Mouse (Mus musculus): ENCODE results near the gene Btg2.
A peak's percentile ranks its signal among the peaks of the same experiment; 100 is the strongest.

Gene Btg2

GRCm38 (mm10) chr1:134078802-134079476, at the start of gene Btg2:
TSS of gene Btg2 (minus strand) at chr1:134079120.
- DNase-seq (ENCODE audit: low read depth, low spot score) = peak; percentile 97

- peak; percentile 30 for DNase-seq (ENCODE audit: low read depth, low spot score)
Observed at GRCm38 (mm10) chr1:134122195-134122594, 43.3 kb upstream of the Btg2 start.

GRCm38 (mm10) chr1:134120179-134120578, 41.3 kb upstream of the Btg2 start:
- DNase-seq (ENCODE audit: low read depth, low spot score) = peak; percentile 56

GRCm38 (mm10) chr1:134117110-134117509, 38.2 kb upstream of the Btg2 start:
- no peak for DNase-seq (ENCODE audit: low read depth, low spot score)

- no peak for DNase-seq (ENCODE audit: low read depth, low spot score)
Observed at GRCm38 (mm10) chr1:134115424-134115823, 36.5 kb upstream of the Btg2 start.

GRCm38 (mm10) chr1:134114730-134115129, 35.8 kb upstream of the Btg2 start:
- DNase-seq (ENCODE audit: low read depth, low spot score) = no peak

GRCm38 (mm10) chr1:134114018-134114417, 35.1 kb upstream of the Btg2 start:
- no peak for DNase-seq (ENCODE audit: low read depth, low spot score)

GRCm38 (mm10) chr1:134113560-134113959, 34.6 kb upstream of the Btg2 start:
- DNase-seq (ENCODE audit: low read depth, low spot score) = no peak

- peak; percentile 64 for DNase-seq (ENCODE audit: low read depth, low spot score)
Observed at GRCm38 (mm10) chr1:134110979-134111378, 32.1 kb upstream of the Btg2 start, which contains the start of gene Chit1. TSS of gene Chit1 (plus strand) at chr1:134111242.

GRCm38 (mm10) chr1:134110449-134110848, 31.5 kb upstream of the Btg2 start:
- no peak for DNase-seq (ENCODE audit: low read depth, low spot score)

GRCm38 (mm10) chr1:134110015-134110414, 31.1 kb upstream of the Btg2 start:
- DNase-seq (ENCODE audit: low read depth, low spot score) = no peak

GRCm38 (mm10) chr1:134107777-134108176, 28.9 kb upstream of the Btg2 start:
- no peak for DNase-seq (ENCODE audit: low read depth, low spot score)

- peak; percentile 78 for DNase-seq (ENCODE audit: low read depth, low spot score)
Observed at GRCm38 (mm10) chr1:134106719-134107118, 27.8 kb upstream of the Btg2 start.

- DNase-seq (ENCODE audit: low read depth, low spot score) = no peak
Observed at GRCm38 (mm10) chr1:134105764-134106430, 27.0 kb upstream of the Btg2 start.

GRCm38 (mm10) chr1:134105043-134105763, 26.3 kb upstream of the Btg2 start:
- no peak for DNase-seq (ENCODE audit: low read depth, low spot score)

- no peak for DNase-seq (ENCODE audit: low read depth, low spot score)
Observed at GRCm38 (mm10) chr1:134103861-134104260, 24.9 kb upstream of the Btg2 start.

GRCm38 (mm10) chr1:134101593-134101992, 22.7 kb upstream of the Btg2 start:
- no peak for DNase-seq (ENCODE audit: low read depth, low spot score)

- no peak for DNase-seq (ENCODE audit: low read depth, low spot score)
Observed at GRCm38 (mm10) chr1:134100928-134101327, 22.0 kb upstream of the Btg2 start.

- no peak for DNase-seq (ENCODE audit: low read depth, low spot score)
Observed at GRCm38 (mm10) chr1:134100401-134100800, 21.5 kb upstream of the Btg2 start.

- no peak for DNase-seq (ENCODE audit: low read depth, low spot score)
Observed at GRCm38 (mm10) chr1:134099516-134100235, 20.8 kb upstream of the Btg2 start.

GRCm38 (mm10) chr1:134098726-134099515, 20.0 kb upstream of the Btg2 start:
- peak; percentile 89 for DNase-seq (ENCODE audit: low read depth, low spot score)
